Mouse (Mus musculus): ENCODE measurements around the gene Klri1. TPM values are rescaled to one million over a fixed set of nuclear protein-coding genes. Genes with fewer than 3 reads are reported as not detected.

The Klri1 gene
- not detected in 2 replicates for polyA plus RNA-seq (2015; fragmentation: Nextera tagmentation; extraction: Ambion mirVana)

DNA sequence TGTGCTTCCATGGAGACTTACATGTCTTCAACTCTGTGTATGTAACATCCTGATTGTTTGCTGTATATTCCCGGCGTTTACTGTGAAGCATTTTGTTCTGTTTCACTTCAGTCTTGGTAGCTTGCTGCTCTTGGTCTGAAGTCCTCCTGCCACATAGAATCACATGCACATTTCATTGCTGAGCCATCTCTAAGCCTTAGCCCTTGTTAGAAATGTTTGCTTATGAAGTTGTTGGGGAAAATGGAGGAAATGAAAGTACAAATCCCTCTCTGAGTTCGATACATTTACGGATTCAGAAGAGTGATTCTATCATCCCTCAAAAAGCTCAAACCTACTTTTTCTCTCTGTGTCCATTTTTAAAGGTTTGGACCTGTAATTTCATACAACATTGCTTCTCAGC, at the start of gene Klri1:
Gene Klri1 (minus strand): TSS at position 101 of the 400 bp plus-strand sequence.
- ATAC-seq, result no peak
- WGBS, result 93% methylated on average over 4 of the region's 4 CpGs
- no peak within 1 kb of the TSS for H3K4me2 ChIP-seq (ENCODE audit: low read length)

DNA sequence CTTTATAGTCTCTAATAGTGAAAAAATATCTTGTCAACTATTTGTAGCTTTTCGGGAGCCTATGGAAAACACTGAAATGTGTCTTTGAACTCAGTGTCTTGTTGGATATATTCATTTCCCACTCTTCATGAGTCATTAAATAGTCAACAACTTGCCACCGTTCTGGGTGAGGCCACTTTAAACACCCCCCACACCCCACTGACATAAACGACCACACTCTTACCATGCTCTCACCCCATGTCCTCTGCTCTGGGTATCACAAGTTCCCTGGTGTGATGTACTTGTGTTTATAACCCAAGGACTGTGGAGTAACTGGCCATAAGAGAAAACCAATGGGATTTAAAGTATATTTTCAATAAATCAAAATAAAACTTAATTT, 30.7 kb upstream of the Klri1 start:
- WGBS, result 86% methylated on average over 3 of the region's 3 CpGs
- no peaks in the 10 kb centered on the region for H3K4me1 ChIP-seq (ENCODE audit: control insufficient read depth, insufficient read depth, low read length)
- no peaks in the 10 kb centered on the region; the same call in 1 of the 2 replicates for H3K9me3 ChIP-seq (replicated peaks; ENCODE audit: control insufficient read depth, low read length, poor library complexity, severe bottlenecking)
- H3K36me3 ChIP-seq (ENCODE audit: control insufficient read depth, insufficient read depth, low read length), result no peaks in the 10 kb centered on the region
- H3K27me3 ChIP-seq (ENCODE audit: control insufficient read depth, insufficient read depth, low read depth, low read length), result no peaks in the 10 kb centered on the region
- no peak for ATAC-seq
- H3K9ac ChIP-seq (ENCODE audit: low read depth, low read length), result no peak overlapping the region
- no peak overlapping the region for H3K4me3 ChIP-seq (ENCODE audit: low read depth, low read length)
- H3K27ac ChIP-seq (ENCODE audit: low read length), result no peak overlapping the region
- H3K4me2 ChIP-seq (ENCODE audit: low read length), result no peak overlapping the region

More for the DNA sequence above, at the start of gene Klri1:
- no peak within 1 kb of the TSS for H3K4me3 ChIP-seq (ENCODE audit: low read depth, low read length)
- H3K36me3 ChIP-seq (ENCODE audit: control insufficient read depth, insufficient read depth, low read length), result no peaks in the 10 kb centered on the region
- H3K4me1 ChIP-seq (ENCODE audit: control insufficient read depth, insufficient read depth, low read length), result no peaks in the 10 kb centered on the region
- no peaks in the 10 kb centered on the region for H3K27me3 ChIP-seq (ENCODE audit: control insufficient read depth, insufficient read depth, low read depth, low read length)
- H3K9me3 ChIP-seq (replicated peaks; ENCODE audit: control insufficient read depth, low read length, poor library complexity, severe bottlenecking), result no peaks in the 10 kb centered on the region
- no peak within 1 kb of the TSS for H3K27ac ChIP-seq (ENCODE audit: low read length)
- H3K9ac ChIP-seq (ENCODE audit: low read depth, low read length), result no peak within 1 kb of the TSS

DNA sequence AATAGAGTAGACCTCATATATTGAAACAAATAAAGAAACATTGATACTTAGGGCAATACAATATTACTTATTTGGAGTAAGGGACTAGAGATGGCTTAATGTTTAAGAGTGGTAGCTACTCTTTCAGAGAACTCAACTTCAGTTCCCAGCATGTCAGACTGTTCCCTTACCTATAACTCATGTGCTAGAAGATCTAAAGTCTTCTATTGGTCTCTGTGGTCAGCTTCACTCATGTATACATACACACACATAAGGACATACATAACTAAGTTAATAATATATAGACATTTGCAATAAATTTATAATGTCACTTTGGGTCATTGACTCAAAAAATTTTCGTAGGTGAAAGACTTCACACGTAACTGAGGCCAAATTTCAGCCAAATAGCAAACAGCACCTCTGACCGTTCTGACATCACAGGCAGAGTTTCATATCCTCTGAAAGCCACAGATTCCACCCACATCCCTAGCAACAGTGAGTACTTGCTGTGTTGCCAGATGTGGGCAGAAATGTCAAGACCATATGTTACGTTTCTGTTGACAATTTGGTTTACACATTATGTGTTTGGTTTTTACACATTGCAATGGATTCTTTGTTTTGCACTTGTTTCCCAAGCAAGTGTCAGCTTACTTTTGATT, 30.2 kb upstream of the Klri1 start:
- H3K9me3 ChIP-seq (replicated peaks; ENCODE audit: control insufficient read depth, low read length, poor library complexity, severe bottlenecking), result no peaks in the 10 kb centered on the region; the same call in 1 of the 2 replicates
- ATAC-seq, result no peak
- no peaks in the 10 kb centered on the region for H3K27me3 ChIP-seq (ENCODE audit: control insufficient read depth, insufficient read depth, low read depth, low read length)
- 81% methylated on average over 4 of the region's 4 CpGs for WGBS
- H3K27ac ChIP-seq (ENCODE audit: low read length), result no peak overlapping the region
- H3K4me3 ChIP-seq (ENCODE audit: low read depth, low read length), result no peak overlapping the region
- no peaks in the 10 kb centered on the region for H3K4me1 ChIP-seq (ENCODE audit: control insufficient read depth, insufficient read depth, low read length)
- no peaks in the 10 kb centered on the region for H3K36me3 ChIP-seq (ENCODE audit: control insufficient read depth, insufficient read depth, low read length)
- H3K4me2 ChIP-seq (ENCODE audit: low read length), result no peak overlapping the region
- no peak overlapping the region for H3K9ac ChIP-seq (ENCODE audit: low read depth, low read length)

DNA sequence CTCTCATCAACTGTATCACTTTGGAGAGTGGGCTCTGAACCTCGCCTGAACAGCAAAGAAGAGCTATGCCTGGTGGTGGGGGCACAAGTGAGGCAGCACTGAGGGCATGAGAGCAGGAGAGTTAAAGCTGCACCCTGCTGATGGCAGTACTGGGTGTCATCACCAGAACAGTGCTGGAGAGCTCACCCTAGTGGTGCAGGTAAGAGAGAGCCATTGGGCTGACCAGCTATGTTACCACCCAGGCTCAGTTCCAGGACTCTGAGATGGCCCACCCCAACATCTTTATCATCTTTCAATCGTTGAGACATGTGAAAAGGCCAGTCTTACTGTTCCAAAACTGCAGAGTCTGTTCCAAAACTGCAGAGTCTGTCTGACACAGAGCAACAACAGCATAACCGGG, 29.2 kb upstream of the Klri1 start:
- no peak overlapping the region for H3K9ac ChIP-seq (ENCODE audit: low read depth, low read length)
- H3K27me3 ChIP-seq (ENCODE audit: control insufficient read depth, insufficient read depth, low read depth, low read length), result no peaks in the 10 kb centered on the region
- no peak overlapping the region for H3K27ac ChIP-seq (ENCODE audit: low read length)
- no peaks in the 10 kb centered on the region for H3K4me1 ChIP-seq (ENCODE audit: control insufficient read depth, insufficient read depth, low read length)
- no peaks in the 10 kb centered on the region for H3K36me3 ChIP-seq (ENCODE audit: control insufficient read depth, insufficient read depth, low read length)
- 68% methylated on average over 3 of the region's 3 CpGs for WGBS
- H3K9me3 ChIP-seq (replicated peaks; ENCODE audit: control insufficient read depth, low read length, poor library complexity, severe bottlenecking), result no peaks in the 10 kb centered on the region; the same call in 1 of the 2 replicates
- H3K4me3 ChIP-seq (ENCODE audit: low read depth, low read length), result no peak overlapping the region
- ATAC-seq, result no peak
- H3K4me2 ChIP-seq (ENCODE audit: low read length), result no peak overlapping the region

DNA sequence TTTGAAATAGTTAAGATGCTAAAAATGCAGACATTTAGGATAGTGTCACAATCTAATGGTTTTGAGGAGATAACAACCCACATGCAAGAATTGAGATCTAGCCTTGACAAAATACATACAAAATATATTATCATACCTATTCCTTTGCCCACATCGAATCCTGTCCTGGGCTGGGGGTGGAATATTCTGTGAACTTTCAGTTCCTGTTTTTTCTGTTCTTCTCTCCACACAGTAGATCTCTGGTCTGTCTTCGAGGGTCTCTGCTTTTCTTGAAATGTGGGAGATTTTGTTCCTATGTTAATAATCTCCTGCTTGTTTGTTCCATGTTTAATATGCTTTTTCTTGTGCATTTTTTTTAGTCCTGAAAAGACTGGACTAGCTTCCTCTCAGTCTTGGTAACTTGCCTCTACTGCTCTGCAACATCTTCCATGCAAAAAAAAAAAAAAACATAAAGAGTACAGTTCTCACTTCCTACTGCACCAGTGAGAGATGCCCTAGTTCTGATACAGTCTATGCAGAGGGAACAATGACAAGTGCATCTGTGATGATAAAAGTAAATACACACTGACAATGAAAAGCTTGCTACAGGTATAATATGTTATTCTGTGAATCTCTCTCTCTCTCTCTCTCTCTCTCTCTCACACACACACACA, 23.3 kb upstream of the Klri1 start, which contains the start of gene Klri2:
Gene Klri2 (minus strand): TSS at position 416 of the 653 bp plus-strand sequence.
- no peaks in the 10 kb centered on the region; the same call in 1 of the 2 replicates for H3K9me3 ChIP-seq (replicated peaks; ENCODE audit: control insufficient read depth, low read length, poor library complexity, severe bottlenecking)
- H3K27ac ChIP-seq (ENCODE audit: low read length), result no peak within 1 kb of the TSS
- no peaks in the 10 kb centered on the region for H3K4me1 ChIP-seq (ENCODE audit: control insufficient read depth, insufficient read depth, low read length)
- H3K4me2 ChIP-seq (ENCODE audit: low read length), result no peak within 1 kb of the TSS
- no peak for ATAC-seq
- no peaks in the 10 kb centered on the region for H3K36me3 ChIP-seq (ENCODE audit: control insufficient read depth, insufficient read depth, low read length)
- no peaks in the 10 kb centered on the region for H3K27me3 ChIP-seq (ENCODE audit: control insufficient read depth, insufficient read depth, low read depth, low read length)
- H3K4me3 ChIP-seq (ENCODE audit: low read depth, low read length), result no peak within 1 kb of the TSS
- no peak within 1 kb of the TSS for H3K9ac ChIP-seq (ENCODE audit: low read depth, low read length)
- WGBS, result 72% methylated on average over 2 of the region's 2 CpGs

DNA sequence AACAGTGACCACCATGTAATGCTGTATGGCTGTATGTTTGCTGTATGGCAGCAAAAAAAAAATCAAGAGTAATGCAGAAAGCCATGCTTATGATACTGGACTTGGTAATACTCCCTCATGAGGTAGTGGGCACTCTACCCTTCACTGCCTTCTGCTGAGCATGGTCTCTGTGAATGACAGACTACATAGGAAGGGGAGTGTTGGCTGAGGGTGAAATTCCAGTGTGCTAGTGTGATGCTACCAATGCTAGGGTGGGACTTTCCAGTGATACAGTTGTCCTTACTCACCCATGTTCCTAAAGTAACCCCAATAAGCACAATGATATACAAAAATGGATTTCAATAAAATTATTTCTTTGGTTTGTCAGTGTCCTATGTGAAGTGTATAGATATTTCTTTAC, 19.5 kb upstream of the Klri1 start:
- Histone ChIP-seq H3K9me3 (replicated peaks; ENCODE audit: control insufficient read depth, low read length, poor library complexity, severe bottlenecking) (no peaks in the 10 kb centered on the region), H3K9ac (ENCODE audit: low read depth, low read length) (no peak overlapping the region), H3K27ac (ENCODE audit: low read length) (no peak overlapping the region), H3K4me2 (ENCODE audit: low read length) (no peak overlapping the region), H3K27me3 (ENCODE audit: control insufficient read depth, insufficient read depth, low read depth, low read length) (no peaks in the 10 kb centered on the region), H3K4me1 (ENCODE audit: control insufficient read depth, insufficient read depth, low read length) (no peaks in the 10 kb centered on the region), H3K4me3 (ENCODE audit: low read depth, low read length) (no peak overlapping the region), H3K36me3 (ENCODE audit: control insufficient read depth, insufficient read depth, low read length) (no peaks in the 10 kb centered on the region)
- no peak for ATAC-seq

DNA sequence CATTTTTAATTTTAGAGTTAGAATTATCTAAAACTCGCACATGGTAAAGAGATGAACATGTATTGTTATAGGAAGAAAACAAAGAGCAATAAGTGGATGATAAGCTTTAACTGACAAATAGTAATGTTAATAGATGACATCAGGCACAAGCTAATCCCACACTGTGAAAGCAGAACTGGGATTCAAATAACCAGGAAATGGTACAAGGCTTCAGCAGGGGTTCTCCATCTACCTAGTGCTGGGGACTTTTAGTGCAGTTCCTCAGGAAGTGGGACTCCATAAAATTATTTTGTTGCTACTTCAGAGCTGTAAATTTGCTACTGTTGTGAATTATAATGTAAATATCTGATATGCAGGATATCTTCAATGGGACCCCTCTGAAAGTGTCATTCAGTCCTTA, 10.3 kb upstream of the Klri1 start:
- no peaks in the 10 kb centered on the region for H3K9me3 ChIP-seq (replicated peaks; ENCODE audit: control insufficient read depth, low read length, poor library complexity, severe bottlenecking)
- no peak overlapping the region for H3K9ac ChIP-seq (ENCODE audit: low read depth, low read length)
- no peak overlapping the region for H3K4me3 ChIP-seq (ENCODE audit: low read depth, low read length)
- H3K4me1 ChIP-seq (ENCODE audit: control insufficient read depth, insufficient read depth, low read length), result no peaks in the 10 kb centered on the region
- no peaks in the 10 kb centered on the region for H3K36me3 ChIP-seq (ENCODE audit: control insufficient read depth, insufficient read depth, low read length)
- 83% methylated on average over 1 of the region's 1 CpGs for WGBS
- H3K27ac ChIP-seq (ENCODE audit: low read length), result no peak overlapping the region
- H3K4me2 ChIP-seq (ENCODE audit: low read length), result no peak overlapping the region
- no peaks in the 10 kb centered on the region for H3K27me3 ChIP-seq (ENCODE audit: control insufficient read depth, insufficient read depth, low read depth, low read length)
- ATAC-seq, result no peak

DNA sequence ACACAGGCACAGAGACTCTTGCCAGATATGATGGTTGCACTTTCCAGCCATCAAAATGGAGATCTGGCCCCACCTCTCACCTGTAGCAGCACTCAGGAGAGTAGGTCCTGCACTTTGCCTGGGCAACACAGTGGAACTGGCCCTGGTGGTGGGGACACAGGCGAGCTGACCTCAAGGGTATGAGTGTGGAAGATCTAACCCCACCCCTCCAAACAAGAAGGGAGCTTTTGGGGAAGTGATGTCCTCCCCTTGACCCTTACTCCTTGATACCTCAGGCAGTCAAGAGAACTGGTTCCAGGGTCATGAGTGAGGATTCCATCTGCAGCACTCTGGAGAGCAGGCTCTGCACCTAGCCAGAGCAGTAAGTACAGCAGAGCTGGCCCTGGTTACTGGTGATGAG, 4.5 kb upstream of the Klri1 start:
- Histone ChIP-seq H3K27me3 (ENCODE audit: control insufficient read depth, insufficient read depth, low read depth, low read length) (no peaks in the 10 kb centered on the region), H3K4me3 (ENCODE audit: low read depth, low read length) (no peak overlapping the region), H3K9ac (ENCODE audit: low read depth, low read length) (no peak overlapping the region), H3K9me3 (replicated peaks; ENCODE audit: control insufficient read depth, low read length, poor library complexity, severe bottlenecking) (no peaks in the 10 kb centered on the region), H3K4me1 (ENCODE audit: control insufficient read depth, insufficient read depth, low read length) (no peaks in the 10 kb centered on the region), H3K27ac (ENCODE audit: low read length) (no peak overlapping the region), H3K4me2 (ENCODE audit: low read length) (no peak overlapping the region), H3K36me3 (ENCODE audit: control insufficient read depth, insufficient read depth, low read length) (no peaks in the 10 kb centered on the region)
- ATAC-seq, result no peak
- 60% methylated on average over 1 of the region's 1 CpGs for WGBS

DNA sequence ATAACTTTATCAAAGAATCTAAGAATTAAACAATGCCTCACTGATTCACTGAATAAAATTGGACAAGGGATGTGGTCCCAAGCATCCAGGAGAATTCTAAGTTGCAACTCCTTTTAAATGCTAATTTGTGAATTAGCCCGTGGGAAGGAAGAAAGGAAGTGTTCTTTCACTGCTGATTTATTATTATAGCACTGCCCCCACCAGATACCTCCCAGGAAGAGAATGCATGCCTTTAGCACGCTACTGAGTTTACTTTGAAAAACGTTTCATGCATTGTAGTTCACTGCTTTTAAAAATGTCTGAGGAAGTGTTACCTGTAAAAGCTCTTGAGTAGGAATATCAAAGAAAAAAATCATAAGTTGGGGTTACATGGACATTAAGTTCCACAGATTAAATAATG, 3.6 kb upstream of the Klri1 start:
- Histone ChIP-seq H3K4me2 (ENCODE audit: low read length) (no peak overlapping the region), H3K4me3 (ENCODE audit: low read depth, low read length) (no peak overlapping the region), H3K4me1 (ENCODE audit: control insufficient read depth, insufficient read depth, low read length) (no peaks in the 10 kb centered on the region), H3K9me3 (replicated peaks; ENCODE audit: control insufficient read depth, low read length, poor library complexity, severe bottlenecking) (no peaks in the 10 kb centered on the region), H3K27me3 (ENCODE audit: control insufficient read depth, insufficient read depth, low read depth, low read length) (no peaks in the 10 kb centered on the region), H3K36me3 (ENCODE audit: control insufficient read depth, insufficient read depth, low read length) (no peaks in the 10 kb centered on the region), H3K9ac (ENCODE audit: low read depth, low read length) (no peak overlapping the region), H3K27ac (ENCODE audit: low read length) (no peak overlapping the region)
- WGBS, result 15% methylated on average over 3 of the region's 3 CpGs
- no peak for ATAC-seq
